Mouse (Mus musculus): ENCODE data around the gene Bola1. TPM values are rescaled to one million over a fixed set of nuclear protein-coding genes. Genes with fewer than 3 reads are reported as not detected.

Gene Bola1
- total and polyA plus RNA-seq, 3 experiments = 115 to 124 TPM; not detected in 1

- TF ChIP-seq MYC (IDR thresholded peaks at IDR 0.05; ENCODE audit: low read depth, low read length) (peak; percentile 96), ZKSCAN1 (IDR thresholded peaks at IDR 0.05; ENCODE audit: low read depth, low read length) (no peak), GABPA (IDR thresholded peaks at IDR 0.05; ENCODE audit: low read depth, low read length) (no peak), EP300 (IDR thresholded peaks at IDR 0.05; ENCODE audit: low read depth in 1 of 2, low read length in 2 of 2) (peak in 1 of 2 experiments; percentile 52; a peak in 2 of 4 replicates), CHD2 (IDR thresholded peaks at IDR 0.05; ENCODE audit: low read length) (peak; percentile 83), SMC3 (IDR thresholded peaks at IDR 0.05; ENCODE audit: low read depth, low read length) (peak; percentile 16; the same call in 1 of the 2 replicates), USF1 (IDR thresholded peaks at IDR 0.05; ENCODE audit: low read depth, low read length) (peak; percentile 52), MAX (IDR thresholded peaks at IDR 0.05; ENCODE audit: low read length) (peak; percentile 90), JUND (IDR thresholded peaks at IDR 0.05; ENCODE audit: low read depth, low read length) (no peak), GATA1 (IDR thresholded peaks at IDR 0.05; ENCODE audit: low read depth, low read length) (peak; percentile 21; the same call in 1 of the 2 replicates), POLR2AphosphoS5 (IDR thresholded peaks at IDR 0.05; ENCODE audit: borderline replicate concordance, low read depth, low read length) (peak; percentile 96; the same call in 1 of the 2 replicates), E2F4 (IDR thresholded peaks at IDR 0.05; ENCODE audit: borderline replicate concordance, low read depth, low read length) (peak; percentile 78; the same call in 1 of the 2 replicates), TBP (IDR thresholded peaks at IDR 0.05; ENCODE audit: low read depth, low read length) (peak; percentile 97), KAT2A (conservative IDR thresholded peaks at IDR 0.05; ENCODE audit: low read depth, low read length) (peak; percentile 96)
These were observed 22.3 kb downstream of the Bola1 start (continued) for GRCm38 (mm10) chr3:96197129-96197749.

DNA sequence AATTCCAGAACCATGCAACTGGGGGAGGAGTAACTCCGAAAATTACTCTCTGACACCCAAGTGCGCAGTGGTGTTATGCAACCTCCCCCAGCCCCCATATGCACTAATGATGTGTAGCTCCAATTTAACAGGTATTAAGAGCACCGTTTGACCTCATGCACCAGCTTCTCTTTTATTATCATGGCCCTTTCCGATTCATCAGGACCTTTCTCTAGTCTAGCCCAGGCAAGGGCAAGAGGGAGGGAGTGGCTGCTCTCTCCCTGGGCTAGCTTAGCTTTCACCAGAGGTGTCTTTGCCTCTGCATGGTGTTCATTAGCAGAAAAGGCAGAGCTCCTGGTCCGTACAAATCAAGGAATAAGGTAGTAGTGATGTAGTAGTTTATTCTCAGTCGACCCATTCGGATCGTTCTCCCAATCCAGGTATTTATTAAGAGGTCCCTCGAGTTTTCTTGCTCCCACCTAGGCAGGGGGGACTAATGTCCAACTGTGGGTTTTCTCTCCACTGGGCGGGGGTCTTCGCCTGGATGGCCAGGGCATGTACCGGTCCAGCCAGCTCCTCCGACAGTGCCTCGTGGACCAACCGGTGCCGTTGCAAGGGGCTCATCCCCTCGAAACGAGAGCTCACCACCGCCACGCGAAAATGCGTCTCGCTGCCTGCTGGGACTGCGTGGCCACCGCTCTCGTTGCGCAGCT is 22.9 kb downstream of the Bola1 start:
- H3K27me3 ChIP-seq (ENCODE audit: control insufficient read depth in 1 of 2, insufficient read depth in 2 of 2, low read length in 2 of 2) = no peaks in the 10 kb centered on the region
- peaks cover 12 to 22% of the 10 kb centered on the region in 2 experiments for H3K4me1 ChIP-seq (ENCODE audit: control insufficient read depth in 1 of 2, insufficient read depth in 2 of 2, low read length in 2 of 2)
- TF ChIP-seq CHD1 (IDR thresholded peaks at IDR 0.05; ENCODE audit: low read depth, low read length) (0 out of 2 replicates have a peak, but pooled peaks have one; percentile 26), NRF1 (IDR thresholded peaks at IDR 0.05; ENCODE audit: insufficient read depth, low read depth, low read length, poor library complexity, severe bottlenecking) (peak; percentile 27; the same call in 1 of the 2 replicates), ZC3H11A (IDR thresholded peaks at IDR 0.05; ENCODE audit: low read depth, low read length) (no peak)
- H3K36me3 ChIP-seq (ENCODE audit: control insufficient read depth in 1 of 2, insufficient read depth in 2 of 2, low read length in 2 of 2) = peaks cover 0 to 16% of the 10 kb centered on the region in 2 experiments; a peak in 2 of 4 replicates
- peak overlapping the region; percentile 87 for H3K27ac ChIP-seq (ENCODE audit: control insufficient read depth, low read depth, low read length)
- H3K4me3 ChIP-seq (ENCODE audit: control insufficient read depth in 1 of 2, insufficient read depth in 1 of 2, low read depth in 2 of 2, low read length in 2 of 2) = peak overlapping the region; percentile 60 to 61
- DNase-seq (ENCODE audit: low read depth, low spot score) = peak; percentile 75
- no peaks in the 10 kb centered on the region for H3K9me3 ChIP-seq (replicated peaks; ENCODE audit: insufficient read depth, low read length)
- H3K79me2 ChIP-seq (ENCODE audit: control insufficient read depth, insufficient read depth, low read length, poor library complexity) = peaks cover 9% of the 10 kb centered on the region; the same call in 1 of the 2 replicates
- H3K9ac ChIP-seq (ENCODE audit: control insufficient read depth, low read depth, low read length, poor library complexity, severe bottlenecking) = peak overlapping the region; percentile 72
